Mouse (Mus musculus) cerebellum, adult 2 months (tissue): ENCODE measurements around the gene Fsip1. TPM values are rescaled to one million over a fixed set of nuclear protein-coding genes. Genes with fewer than 3 reads are reported as not detected.

Source experiments
- DNase-seq, 2 experiments: peaks; one replicate each; pipeline ENCODE4 v3.0.0; 2021
- H3K27ac ChIP-seq: fragments of 200-500 bp; 2 replicates; pipeline ENCODE4 v1.5.1; 2012; ENCODE audit warnings: low read length, control low read depth, inconsistent platforms; ENCODE audit not compliant: insufficient read depth
- H3K27me3 ChIP-seq: fragments of 200-500 bp; 2 replicates; pipeline ENCODE4 v1.6.1; 2012; ENCODE audit warnings: inconsistent platforms, mild to moderate bottlenecking, low read length, moderate library complexity; ENCODE audit not compliant: control insufficient read depth, insufficient read depth
- H3K4me1 ChIP-seq: fragments of 200-500 bp; 2 replicates; pipeline ENCODE4 v1.6.1; 2011; ENCODE audit warnings: low read length; ENCODE audit not compliant: control insufficient read depth, insufficient read depth
- H3K4me3 ChIP-seq: fragments of 200-500 bp; replicated peaks from 2 replicates; pipeline ENCODE3; 2011; ENCODE audit warnings: mild to moderate bottlenecking, low read depth, low read length, control low read depth; ENCODE audit not compliant: insufficient read depth
- CTCF ChIP-seq: fragments of 200-500 bp; IDR thresholded peaks from 2 replicates; pipeline ENCODE4 v1.5.1; 2011; ENCODE audit warnings: low read depth, mild to moderate bottlenecking, control low read depth, low read length, moderate library complexity, borderline replicate concordance; ENCODE audit not compliant: insufficient read depth
- POLR2A ChIP-seq: fragments of 200-500 bp; IDR thresholded peaks from 2 replicates; pipeline ENCODE4 v1.6.1; 2011; ENCODE audit warnings: low read length, control low read depth, borderline replicate concordance; ENCODE audit not compliant: insufficient read depth
- WGBS: fragments of 180-500 bp; shearing (Covaris S2); methylation state at CpG from one replicate; pipeline ENCODE4 v1.1.7; 2018; 5-methylcytosine and 5-hydroxymethylcytosine counted together
- polyA plus RNA-seq: library from polyadenylated mRNA; depleted of rRNA; stranded (reverse); fragments of >200 nt; gene quantifications from 2 replicates; pipeline ENCODE4 v1.2.3, GENCODE M21; 2012

The Fsip1 gene
- polyA plus RNA-seq, 1 experiment: 0.38 TPM

DNA sequence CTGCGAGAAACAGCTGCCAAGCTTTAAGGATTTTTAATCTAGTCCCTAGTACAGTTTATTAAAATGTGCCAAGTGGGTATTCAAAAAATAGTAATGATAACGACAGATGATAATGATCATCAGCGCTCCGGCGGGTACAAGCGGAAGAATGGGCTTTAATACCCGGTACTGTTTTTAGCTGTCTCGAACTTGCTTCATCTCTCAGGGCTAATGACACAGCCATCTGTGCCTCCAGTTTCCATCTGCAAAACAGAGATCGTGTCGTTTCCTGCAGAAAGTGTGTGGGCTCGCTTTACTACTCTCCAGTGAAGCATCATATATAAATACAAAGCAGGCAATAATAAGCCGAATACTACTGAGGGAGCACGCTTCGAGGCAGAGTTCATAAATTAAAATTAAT, 13.4 kb upstream of the Fsip1 start:
- Histone ChIP-seq H3K27ac (no peak overlapping the region), H3K4me1 (no peaks in the 10 kb centered on the region), H3K27me3 (no peaks in the 10 kb centered on the region), H3K4me3 (no peak overlapping the region)
- WGBS: 63% methylated on average over 14 of the region's 14 CpGs
- TF ChIP-seq POLR2A (no peak), CTCF (no peak)
- DNase-seq: no peak

DNA sequence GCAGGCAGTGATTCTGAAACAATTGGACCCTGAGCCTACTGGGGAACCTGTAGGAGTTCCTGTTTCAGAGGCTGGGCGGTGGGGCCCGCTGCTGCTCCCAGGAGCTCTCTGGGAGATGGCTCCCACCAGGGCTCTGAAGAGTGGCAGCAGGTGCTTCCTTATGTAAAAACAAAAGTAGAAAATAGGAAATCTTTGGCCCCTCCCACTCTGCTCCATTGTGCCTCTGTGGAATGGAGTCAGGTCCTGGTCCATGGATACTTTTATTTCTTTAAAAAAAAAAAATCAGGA, 7.1 kb upstream of the Fsip1 start:
- H3K4me3 ChIP-seq: no peak overlapping the region
- H3K27ac ChIP-seq: no peak overlapping the region
- no peaks in the 10 kb centered on the region for H3K27me3 ChIP-seq
- TF ChIP-seq POLR2A (no peak), CTCF (no peak)
- H3K4me1 ChIP-seq: no peaks in the 10 kb centered on the region
- WGBS: 46% methylated on average over 2 of the region's 2 CpGs
- no peak for DNase-seq

DNA sequence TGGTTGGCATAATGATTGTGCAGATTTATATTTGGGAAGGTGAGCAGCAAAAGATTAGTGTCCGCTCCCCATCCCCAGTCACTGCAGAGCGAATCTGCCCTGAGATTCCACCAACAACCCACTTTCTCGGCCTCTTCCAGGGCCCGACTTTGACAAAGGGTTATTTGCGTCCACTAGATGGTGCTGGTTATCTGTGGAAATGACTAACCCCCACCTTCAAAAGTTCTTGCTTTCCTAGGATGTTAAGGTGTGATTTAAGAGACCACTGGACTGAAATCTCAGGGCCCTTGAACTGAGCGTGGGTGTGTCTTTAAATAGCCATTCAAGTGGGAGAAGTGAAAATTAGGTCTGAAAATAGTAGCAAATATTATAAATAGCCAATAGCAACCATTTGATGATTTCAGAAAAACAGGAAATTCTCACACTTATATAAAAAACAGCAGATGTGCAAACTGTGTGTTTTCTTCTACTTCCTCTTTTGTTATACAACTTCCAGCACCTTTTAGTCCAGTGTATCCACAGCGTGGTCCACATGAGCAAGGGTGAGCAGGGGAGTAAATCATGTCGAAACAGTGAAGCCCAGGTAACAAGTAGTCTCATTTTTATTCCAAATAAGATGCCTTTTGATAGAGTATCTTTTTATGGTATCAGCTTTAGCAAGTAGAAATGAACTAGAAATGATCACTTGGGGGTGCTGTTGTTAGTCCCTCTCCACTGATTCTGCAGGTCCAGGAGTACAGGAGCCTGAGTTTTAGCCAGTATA, 6.6 kb upstream of the Fsip1 start:
- H3K4me1 ChIP-seq: no peaks in the 10 kb centered on the region
- TF ChIP-seq POLR2A (no peak), CTCF (peak; percentile 73)
- H3K27ac ChIP-seq: no peak overlapping the region
- 18% methylated on average over 8 of the region's 8 CpGs for WGBS
- no peak overlapping the region for H3K4me3 ChIP-seq
- DNase-seq: peak; percentile 48 to 52
- H3K27me3 ChIP-seq: no peaks in the 10 kb centered on the region

DNA sequence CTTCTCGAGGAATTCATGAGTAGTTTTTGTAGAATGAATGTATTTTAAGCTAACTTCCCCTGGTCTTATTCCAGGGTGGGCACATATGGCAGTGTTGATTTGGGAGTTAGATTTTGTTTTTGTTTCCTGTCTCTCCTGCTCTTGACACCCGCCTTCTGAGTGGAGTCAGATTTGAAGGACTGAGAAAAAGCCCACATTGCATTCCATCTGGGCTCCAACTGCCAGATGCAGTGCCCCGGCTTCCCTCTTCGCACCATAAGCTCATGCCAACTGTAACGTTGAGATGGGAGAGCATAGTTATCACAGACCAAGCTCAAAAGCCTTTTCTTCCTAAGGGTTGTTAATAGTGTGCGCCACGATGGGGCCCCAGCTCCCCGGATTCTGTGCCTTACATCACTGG, 5.9 kb upstream of the Fsip1 start:
- Histone ChIP-seq H3K27ac (no peak overlapping the region), H3K27me3 (no peaks in the 10 kb centered on the region; the same call in 1 of the 2 replicates), H3K4me1 (no peaks in the 10 kb centered on the region), H3K4me3 (no peak overlapping the region)
- 58% methylated on average over 8 of the region's 8 CpGs for WGBS
- TF ChIP-seq CTCF: no peak
- TF ChIP-seq POLR2A: no peak
- DNase-seq: no peak

DNA sequence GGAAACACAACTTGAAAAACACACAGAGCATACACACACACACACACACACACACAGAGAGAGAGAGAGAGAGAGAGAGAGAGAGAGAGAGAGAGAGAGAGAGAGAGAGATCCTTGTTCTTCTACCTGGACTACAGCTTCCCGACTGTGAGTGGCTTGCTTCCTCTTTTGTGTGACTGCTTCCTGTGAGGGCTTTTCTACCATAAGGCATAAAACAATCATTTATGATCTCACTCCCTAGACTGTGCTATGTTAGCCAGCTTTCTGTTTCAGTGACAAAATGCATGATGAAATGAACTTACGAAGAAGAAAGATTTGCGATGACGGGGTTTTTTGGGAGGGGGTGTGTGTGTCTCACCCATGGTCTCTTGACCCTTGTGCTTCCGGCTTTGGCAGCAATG, 3.0 kb upstream of the Fsip1 start:
- WGBS: 85% methylated on average over 5 of the region's 5 CpGs
- H3K4me1 ChIP-seq: no peaks in the 10 kb centered on the region
- TF ChIP-seq POLR2A: no peak
- no peak for TF ChIP-seq CTCF
- no peak overlapping the region for H3K27ac ChIP-seq
- DNase-seq: no peak
- no peak overlapping the region for H3K4me3 ChIP-seq
- H3K27me3 ChIP-seq: no peaks in the 10 kb centered on the region; the same call in 1 of the 2 replicates

DNA sequence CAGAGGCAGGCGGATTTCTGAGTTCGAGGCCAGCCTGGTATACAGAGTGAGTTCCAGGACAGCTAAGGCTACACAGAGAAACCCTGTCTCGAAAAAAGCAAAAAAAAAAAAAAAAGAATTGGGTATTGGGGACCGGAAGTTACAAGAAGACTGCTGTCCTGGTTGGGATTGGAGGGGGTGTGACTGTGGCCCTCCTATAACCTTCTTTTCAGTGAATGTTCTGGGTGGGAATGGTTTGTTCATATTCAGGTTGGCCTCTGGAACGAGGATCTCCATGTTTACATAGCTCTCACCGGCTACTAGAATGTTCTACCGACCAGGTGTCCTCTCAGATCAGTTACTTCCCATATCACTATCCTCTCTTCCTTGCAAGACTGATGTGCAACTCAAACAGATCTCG, 328 bp upstream of the Fsip1 start:
- no peak for DNase-seq
- 76% methylated on average over 8 of the region's 8 CpGs for WGBS
- no peak overlapping the region for H3K27ac ChIP-seq
- no peaks in the 10 kb centered on the region for H3K4me1 ChIP-seq
- TF ChIP-seq CTCF (no peak), POLR2A (no peak)
- H3K4me3 ChIP-seq: no peak overlapping the region
- no peaks in the 10 kb centered on the region; the same call in 1 of the 2 replicates for H3K27me3 ChIP-seq

DNA sequence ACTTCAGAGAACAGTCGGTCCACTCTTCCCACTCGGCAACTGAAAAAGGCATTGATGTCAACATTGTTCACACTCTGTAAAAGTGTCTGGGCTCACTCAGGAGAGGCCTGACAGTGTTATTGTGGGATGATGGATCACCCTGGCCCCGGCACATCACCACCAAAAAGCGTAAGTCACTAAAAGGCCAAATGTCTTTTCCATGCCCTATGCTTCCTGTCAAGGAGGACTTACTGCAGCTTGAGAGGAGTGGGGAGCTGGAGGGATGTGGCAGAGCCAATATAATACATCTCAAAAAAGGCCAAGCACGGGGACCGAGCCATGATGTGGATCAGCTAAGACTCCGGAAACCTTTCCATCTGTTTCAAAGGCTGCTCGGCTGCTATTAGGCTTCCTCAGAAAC, 2.2 kb downstream of the Fsip1 start:
- no peak overlapping the region for H3K27ac ChIP-seq
- H3K27me3 ChIP-seq: no peaks in the 10 kb centered on the region; the same call in 1 of the 2 replicates
- no peak overlapping the region for H3K4me3 ChIP-seq
- TF ChIP-seq CTCF (no peak), POLR2A (no peak)
- no peak for DNase-seq
- no peaks in the 10 kb centered on the region for H3K4me1 ChIP-seq
- 41% methylated on average over 8 of the region's 8 CpGs for WGBS

DNA sequence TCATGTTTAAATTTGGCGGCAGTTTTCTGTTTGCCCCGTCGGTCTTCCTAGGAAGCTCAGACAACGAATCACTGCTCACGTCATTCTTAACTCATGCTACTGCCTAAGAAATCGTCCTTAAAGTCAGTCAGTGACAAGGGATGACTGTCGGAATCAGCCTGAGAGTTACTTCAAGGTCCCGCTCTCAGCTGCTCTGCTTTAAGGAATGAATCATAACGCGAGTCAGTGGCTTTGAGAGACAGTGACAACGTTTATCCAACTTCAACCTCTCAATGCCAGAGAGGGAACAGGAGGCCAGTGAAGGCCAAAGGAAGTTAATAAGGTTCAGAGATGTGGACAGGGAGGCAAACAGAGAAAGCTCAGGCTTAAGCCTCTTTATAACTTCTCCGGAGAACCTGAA, 7.8 kb downstream of the Fsip1 start:
- 69% methylated on average over 12 of the region's 12 CpGs for WGBS
- H3K4me1 ChIP-seq: no peaks in the 10 kb centered on the region
- H3K27me3 ChIP-seq: no peaks in the 10 kb centered on the region
- H3K4me3 ChIP-seq: no peak overlapping the region
- no peak overlapping the region for H3K27ac ChIP-seq
- DNase-seq: no peak
- TF ChIP-seq POLR2A (no peak), CTCF (no peak)
